Mouse (Mus musculus): Measurements from ENCODE around the gene Pdcd1lg2. TPM values are rescaled to one million over a fixed set of nuclear protein-coding genes. Genes with fewer than 3 reads are reported as not detected.

Gene Pdcd1lg2
- polyA plus RNA-seq, 1 experiment from 2014 or later: not detected

DNA sequence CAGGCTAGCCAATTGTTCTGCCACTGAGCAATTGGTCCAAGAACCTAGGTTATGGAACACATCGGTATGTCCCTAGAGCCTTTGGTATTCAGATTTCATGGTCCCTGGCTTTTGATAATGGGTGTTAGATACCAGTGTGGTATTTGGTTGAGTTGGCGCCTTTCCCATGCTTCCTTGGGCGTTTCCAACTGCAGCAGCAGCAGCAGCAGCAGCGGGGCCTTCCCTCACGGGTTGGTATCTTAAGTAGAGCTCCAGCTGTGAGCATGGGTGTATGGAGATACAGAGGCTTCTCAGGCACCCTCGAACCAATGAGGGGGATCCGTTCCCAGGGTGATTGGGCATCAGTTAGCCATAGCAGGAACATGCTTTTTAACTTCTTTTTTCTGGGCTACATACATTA, 97.5 kb downstream of the Pdcd1lg2 start:
- no peak overlapping the region for H3K4me3 ChIP-seq (ENCODE audit: low read depth, low read length)
- no peaks in the 10 kb centered on the region for H3K4me1 ChIP-seq (ENCODE audit: control insufficient read depth, insufficient read depth, low read length)
- WGBS: 87% methylated on average over 7 of the region's 7 CpGs
- DNase-seq (ENCODE audit: low spot score) (no peak), ATAC-seq (ENCODE audit: insufficient number of reproducible peaks, low FRiP score, low TSS enrichment, low read depth) (no peak)
- no peaks in the 10 kb centered on the region for H3K9me3 ChIP-seq (ENCODE audit: control insufficient read depth, low read length)
- no peaks in the 10 kb centered on the region for H3K27me3 ChIP-seq (ENCODE audit: control insufficient read depth, insufficient read depth, low read length)
- H3K36me3 ChIP-seq (ENCODE audit: control insufficient read depth, insufficient read depth, low read length): no peaks in the 10 kb centered on the region
- no peak overlapping the region for H3K4me2 ChIP-seq (ENCODE audit: low read depth, severe bottlenecking)
- no peak overlapping the region for H3K9ac ChIP-seq (ENCODE audit: low read length)
- H3K27ac ChIP-seq (replicated peaks; ENCODE audit: low read depth, low read length): no peak overlapping the region

DNA sequence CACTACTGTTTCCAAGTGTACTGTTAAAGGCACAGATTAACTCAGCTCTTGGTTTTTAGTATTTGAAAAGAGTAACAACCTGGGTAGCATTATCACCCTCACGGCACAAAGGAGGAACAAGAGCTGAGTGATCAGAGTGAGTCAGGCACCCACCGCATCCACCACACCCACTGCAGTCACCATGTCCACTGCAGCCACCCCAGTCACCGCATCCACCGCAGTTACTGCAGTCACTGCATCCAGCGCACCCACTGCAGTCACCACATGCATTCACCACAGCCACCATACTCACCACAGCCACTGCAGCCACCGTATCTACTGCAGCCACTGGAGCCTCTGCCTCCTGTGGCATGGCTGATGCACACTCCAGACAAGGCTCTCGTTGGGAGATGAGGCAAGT, 99.1 kb downstream of the Pdcd1lg2 start:
- no peak overlapping the region for H3K27ac ChIP-seq (replicated peaks; ENCODE audit: low read depth, low read length)
- 92% methylated on average over 7 of the region's 7 CpGs for WGBS
- no peaks in the 10 kb centered on the region for H3K27me3 ChIP-seq (ENCODE audit: control insufficient read depth, insufficient read depth, low read length)
- no peak overlapping the region for H3K4me3 ChIP-seq (ENCODE audit: low read depth, low read length)
- H3K4me2 ChIP-seq (ENCODE audit: low read depth, severe bottlenecking): no peak overlapping the region
- H3K4me1 ChIP-seq (ENCODE audit: control insufficient read depth, insufficient read depth, low read length): no peaks in the 10 kb centered on the region
- no peaks in the 10 kb centered on the region for H3K9me3 ChIP-seq (ENCODE audit: control insufficient read depth, low read length)
- no peaks in the 10 kb centered on the region for H3K36me3 ChIP-seq (ENCODE audit: control insufficient read depth, insufficient read depth, low read length)
- no peak for ATAC-seq (ENCODE audit: insufficient number of reproducible peaks, low FRiP score, low TSS enrichment, low read depth)
- no peak overlapping the region for H3K9ac ChIP-seq (ENCODE audit: low read length)
- DNase-seq (ENCODE audit: low spot score): no peak

DNA sequence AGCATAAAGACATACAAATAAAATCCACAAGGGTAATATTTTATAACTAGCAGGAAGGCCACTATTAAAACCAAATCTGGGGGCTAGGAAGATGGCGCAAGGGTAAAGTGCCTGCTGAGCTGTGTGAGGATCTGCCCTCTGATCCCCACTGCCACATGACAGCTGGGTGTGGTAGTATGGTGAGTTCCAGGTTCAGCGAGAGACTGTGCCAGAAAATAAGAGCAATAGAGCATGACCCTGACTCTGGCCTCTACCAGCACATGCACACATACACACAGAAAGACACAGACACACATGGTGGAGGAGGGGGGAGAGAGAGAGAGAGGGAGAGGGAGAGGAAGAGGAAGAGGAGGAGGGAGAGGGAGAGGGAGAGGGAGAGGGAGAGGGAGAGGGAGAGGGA, 101.1 kb downstream of the Pdcd1lg2 start:
- Histone ChIP-seq H3K4me1 (ENCODE audit: control insufficient read depth, insufficient read depth, low read length) (no peaks in the 10 kb centered on the region), H3K4me3 (ENCODE audit: low read depth, low read length) (no peak overlapping the region), H3K4me2 (ENCODE audit: low read depth, severe bottlenecking) (no peak overlapping the region), H3K36me3 (ENCODE audit: control insufficient read depth, insufficient read depth, low read length) (0 out of 2 replicates have a peak, but pooled peaks cover 3% of the 10 kb centered on the region), H3K27me3 (ENCODE audit: control insufficient read depth, insufficient read depth, low read length) (no peaks in the 10 kb centered on the region), H3K9me3 (ENCODE audit: control insufficient read depth, low read length) (no peaks in the 10 kb centered on the region), H3K9ac (ENCODE audit: low read length) (no peak overlapping the region), H3K27ac (replicated peaks; ENCODE audit: low read depth, low read length) (no peak overlapping the region)
- WGBS: 85% methylated on average over 2 of the region's 2 CpGs
- ATAC-seq (ENCODE audit: insufficient number of reproducible peaks, low FRiP score, low TSS enrichment, low read depth) (no peak), DNase-seq (ENCODE audit: low spot score) (no peak)

DNA sequence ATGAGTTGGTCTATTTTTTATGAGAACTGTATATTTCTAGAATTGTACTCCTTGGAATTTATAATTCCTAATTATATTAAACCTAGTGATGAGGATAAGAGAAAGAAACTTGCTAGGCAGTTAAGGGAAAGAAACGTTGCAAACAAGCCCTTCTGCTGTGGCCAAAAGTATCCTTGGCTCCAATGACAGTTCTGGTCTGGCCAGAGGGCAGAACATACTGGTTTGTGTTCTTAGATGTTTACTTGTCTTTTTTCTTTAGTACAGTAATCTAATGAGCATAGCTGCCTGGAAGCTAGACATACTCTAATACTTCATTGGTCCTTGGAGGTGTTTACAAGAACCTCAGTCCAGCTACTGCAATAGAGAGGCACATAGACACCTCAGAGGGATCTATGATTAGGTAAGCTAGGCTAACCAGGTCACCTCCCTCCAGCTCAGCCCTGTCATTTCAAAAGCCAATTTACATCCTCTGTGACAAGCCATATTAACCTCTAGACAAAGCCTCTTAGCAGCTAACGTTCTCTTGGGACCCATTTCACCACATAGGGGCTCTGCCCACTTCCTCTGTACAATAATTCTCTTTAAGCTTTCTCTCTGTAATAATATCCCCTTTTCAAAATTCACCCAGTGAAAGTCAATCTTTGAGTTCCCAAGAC, 102.5 kb downstream of the Pdcd1lg2 start:
- DNase-seq (ENCODE audit: low spot score) (no peak), ATAC-seq (ENCODE audit: insufficient number of reproducible peaks, low FRiP score, low TSS enrichment, low read depth) (no peak)
- 55% methylated on average over 2 of the region's 2 CpGs for WGBS
- H3K36me3 ChIP-seq (ENCODE audit: control insufficient read depth, insufficient read depth, low read length): 0 out of 2 replicates have a peak, but pooled peaks cover 3% of the 10 kb centered on the region
- H3K9me3 ChIP-seq (ENCODE audit: control insufficient read depth, low read length): no peaks in the 10 kb centered on the region
- H3K4me2 ChIP-seq (ENCODE audit: low read depth, severe bottlenecking): no peak overlapping the region
- H3K9ac ChIP-seq (ENCODE audit: low read length): no peak overlapping the region
- H3K27me3 ChIP-seq (ENCODE audit: control insufficient read depth, insufficient read depth, low read length): no peaks in the 10 kb centered on the region
- no peak overlapping the region for H3K27ac ChIP-seq (replicated peaks; ENCODE audit: low read depth, low read length)
- no peaks in the 10 kb centered on the region for H3K4me1 ChIP-seq (ENCODE audit: control insufficient read depth, insufficient read depth, low read length)
- H3K4me3 ChIP-seq (ENCODE audit: low read depth, low read length): no peak overlapping the region

DNA sequence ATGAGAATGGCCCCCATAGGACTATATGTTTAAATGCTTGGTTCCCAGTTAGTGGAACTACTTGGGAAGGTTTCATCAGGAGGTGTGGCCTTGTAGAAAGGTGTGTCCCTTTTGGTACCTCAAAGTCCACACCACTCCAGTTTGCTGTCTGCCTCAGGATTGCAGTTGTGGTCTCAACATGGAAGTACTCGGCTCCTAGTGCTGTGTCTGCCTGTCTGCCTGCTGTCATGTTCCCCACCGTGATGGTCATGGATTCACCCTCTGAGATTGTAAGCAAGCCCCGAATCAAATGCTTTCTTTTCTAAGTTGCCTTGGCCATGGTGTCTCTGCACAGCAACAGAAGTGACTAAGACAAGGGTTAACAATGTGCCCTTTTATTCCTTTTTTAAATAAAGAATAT, 103.4 kb downstream of the Pdcd1lg2 start:
- no peaks in the 10 kb centered on the region for H3K9me3 ChIP-seq (ENCODE audit: control insufficient read depth, low read length)
- no peaks in the 10 kb centered on the region for H3K4me1 ChIP-seq (ENCODE audit: control insufficient read depth, insufficient read depth, low read length)
- ATAC-seq (ENCODE audit: insufficient number of reproducible peaks, low FRiP score, low TSS enrichment, low read depth) (no peak), DNase-seq (ENCODE audit: low spot score) (no peak)
- no peak overlapping the region for H3K4me3 ChIP-seq (ENCODE audit: low read depth, low read length)
- H3K9ac ChIP-seq (ENCODE audit: low read length): no peak overlapping the region
- no peaks in the 10 kb centered on the region for H3K27me3 ChIP-seq (ENCODE audit: control insufficient read depth, insufficient read depth, low read length)
- H3K4me2 ChIP-seq (ENCODE audit: low read depth, severe bottlenecking): no peak overlapping the region
- 95% methylated on average over 3 of the region's 3 CpGs for WGBS
- 0 out of 2 replicates have a peak, but pooled peaks cover 3% of the 10 kb centered on the region for H3K36me3 ChIP-seq (ENCODE audit: control insufficient read depth, insufficient read depth, low read length)
- H3K27ac ChIP-seq (replicated peaks; ENCODE audit: low read depth, low read length): no peak overlapping the region

DNA sequence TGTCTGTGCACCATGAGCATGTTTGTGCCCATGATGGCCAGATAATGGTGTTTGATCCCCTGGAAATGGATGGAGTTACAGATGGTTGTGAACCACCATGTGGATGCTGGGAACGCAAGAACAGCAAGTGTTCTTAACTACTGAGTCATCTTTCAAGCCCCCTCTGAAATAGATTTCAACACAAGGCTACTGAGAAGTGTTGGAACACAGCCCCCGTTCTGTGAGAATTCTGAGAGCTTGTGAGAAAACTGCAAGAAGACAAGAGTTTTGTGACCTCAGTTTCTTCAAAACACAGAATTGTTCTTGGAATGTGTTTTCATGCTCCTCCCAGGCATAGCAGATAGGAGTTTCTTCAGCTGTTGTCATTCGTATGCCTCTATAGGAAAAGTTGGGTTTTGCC, 104.7 kb downstream of the Pdcd1lg2 start:
- DNase-seq (ENCODE audit: low spot score) (no peak), ATAC-seq (ENCODE audit: insufficient number of reproducible peaks, low FRiP score, low TSS enrichment, low read depth) (no peak)
- Histone ChIP-seq H3K9me3 (ENCODE audit: control insufficient read depth, low read length) (no peaks in the 10 kb centered on the region), H3K27me3 (ENCODE audit: control insufficient read depth, insufficient read depth, low read length) (no peaks in the 10 kb centered on the region), H3K4me1 (ENCODE audit: control insufficient read depth, insufficient read depth, low read length) (no peaks in the 10 kb centered on the region), H3K9ac (ENCODE audit: low read length) (no peak overlapping the region), H3K27ac (replicated peaks; ENCODE audit: low read depth, low read length) (no peak overlapping the region), H3K4me2 (ENCODE audit: low read depth, severe bottlenecking) (no peak overlapping the region), H3K4me3 (ENCODE audit: low read depth, low read length) (no peak overlapping the region), H3K36me3 (ENCODE audit: control insufficient read depth, insufficient read depth, low read length) (0 out of 2 replicates have a peak, but pooled peaks cover 3% of the 10 kb centered on the region)
- 96% methylated on average over 3 of the region's 3 CpGs for WGBS

DNA sequence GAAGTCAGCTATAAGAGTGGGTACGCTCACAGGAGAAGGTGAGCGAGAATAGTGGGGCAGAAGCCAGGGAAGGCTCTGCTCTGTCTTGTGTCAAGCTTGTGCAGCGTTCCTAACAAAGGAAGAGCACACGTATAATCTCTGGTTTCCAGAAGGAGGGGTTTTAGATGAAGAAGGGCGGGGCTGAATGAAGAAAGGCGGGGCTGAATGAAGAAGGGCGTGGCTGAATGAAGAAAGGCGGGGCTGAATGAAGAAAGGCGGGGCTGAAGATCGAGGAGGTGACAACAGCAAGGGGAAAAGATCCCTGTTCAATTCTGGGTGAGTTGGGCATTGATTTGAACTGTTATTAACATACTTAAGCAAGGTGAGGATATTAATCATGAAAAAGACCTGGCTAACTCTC, 105.3 kb downstream of the Pdcd1lg2 start:
- WGBS: 71% methylated on average over 10 of the region's 10 CpGs
- ATAC-seq (ENCODE audit: insufficient number of reproducible peaks, low FRiP score, low TSS enrichment, low read depth) (no peak), DNase-seq (ENCODE audit: low spot score) (no peak)
- Histone ChIP-seq H3K36me3 (ENCODE audit: control insufficient read depth, insufficient read depth, low read length) (0 out of 2 replicates have a peak, but pooled peaks cover 3% of the 10 kb centered on the region), H3K27me3 (ENCODE audit: control insufficient read depth, insufficient read depth, low read length) (no peaks in the 10 kb centered on the region), H3K27ac (replicated peaks; ENCODE audit: low read depth, low read length) (no peak overlapping the region), H3K4me3 (ENCODE audit: low read depth, low read length) (no peak overlapping the region), H3K4me1 (ENCODE audit: control insufficient read depth, insufficient read depth, low read length) (no peaks in the 10 kb centered on the region), H3K9ac (ENCODE audit: low read length) (no peak overlapping the region), H3K4me2 (ENCODE audit: low read depth, severe bottlenecking) (no peak overlapping the region), H3K9me3 (ENCODE audit: control insufficient read depth, low read length) (no peaks in the 10 kb centered on the region)

DNA sequence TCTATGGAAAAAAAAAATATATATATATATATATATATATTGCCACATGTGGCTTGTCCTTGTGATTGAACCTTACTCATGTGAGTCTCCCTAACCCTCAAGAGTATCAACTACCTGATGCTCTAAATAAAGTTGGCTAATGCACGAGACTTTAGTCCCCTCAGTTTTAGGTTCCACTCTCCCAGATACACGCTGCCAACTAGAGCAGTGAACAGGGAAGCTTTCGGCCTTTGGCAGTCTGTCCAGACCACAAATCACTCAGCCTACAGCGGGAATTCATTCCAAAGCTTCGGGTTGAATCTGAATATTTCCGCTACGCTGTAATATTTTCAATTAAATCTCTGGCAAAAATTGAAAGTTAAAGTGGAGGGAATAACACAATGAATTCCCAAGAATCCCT, 107.7 kb downstream of the Pdcd1lg2 start:
- Histone ChIP-seq H3K4me3 (ENCODE audit: low read depth, low read length) (no peak overlapping the region), H3K27me3 (ENCODE audit: control insufficient read depth, insufficient read depth, low read length) (no peaks in the 10 kb centered on the region), H3K9me3 (ENCODE audit: control insufficient read depth, low read length) (no peaks in the 10 kb centered on the region), H3K4me2 (ENCODE audit: low read depth, severe bottlenecking) (no peak overlapping the region), H3K4me1 (ENCODE audit: control insufficient read depth, insufficient read depth, low read length) (no peaks in the 10 kb centered on the region), H3K36me3 (ENCODE audit: control insufficient read depth, insufficient read depth, low read length) (0 out of 2 replicates have a peak, but pooled peaks cover 3% of the 10 kb centered on the region), H3K27ac (replicated peaks; ENCODE audit: low read depth, low read length) (no peak overlapping the region), H3K9ac (ENCODE audit: low read length) (no peak overlapping the region)
- ATAC-seq (ENCODE audit: insufficient number of reproducible peaks, low FRiP score, low TSS enrichment, low read depth) (no peak), DNase-seq (ENCODE audit: low spot score) (no peak)
- 86% methylated on average over 7 of the region's 7 CpGs for WGBS

DNA sequence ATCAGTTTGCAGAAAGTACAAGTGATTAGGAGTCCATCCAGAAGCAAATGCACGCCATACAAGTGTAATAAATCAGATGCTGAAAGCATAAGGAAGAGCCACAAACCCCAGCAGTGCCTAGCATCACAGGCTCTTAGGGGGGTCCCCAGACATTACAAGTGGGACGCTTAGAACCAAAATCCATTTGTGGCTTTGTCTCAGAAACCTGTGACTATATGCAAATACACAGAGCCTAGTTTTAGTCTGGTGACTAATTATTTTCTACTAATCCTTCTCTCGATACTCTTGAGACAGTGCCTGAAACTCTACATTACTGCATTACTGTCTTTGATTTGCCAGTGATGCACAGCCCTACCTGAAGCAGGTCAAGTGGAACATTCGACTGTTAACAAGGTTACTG, 108.2 kb downstream of the Pdcd1lg2 start:
- H3K9ac ChIP-seq (ENCODE audit: low read length): no peak overlapping the region
- no peaks in the 10 kb centered on the region for H3K27me3 ChIP-seq (ENCODE audit: control insufficient read depth, insufficient read depth, low read length)
- no peaks in the 10 kb centered on the region for H3K4me1 ChIP-seq (ENCODE audit: control insufficient read depth, insufficient read depth, low read length)
- H3K9me3 ChIP-seq (ENCODE audit: control insufficient read depth, low read length): no peaks in the 10 kb centered on the region
- no peak overlapping the region for H3K4me3 ChIP-seq (ENCODE audit: low read depth, low read length)
- 0 out of 2 replicates have a peak, but pooled peaks cover 3% of the 10 kb centered on the region for H3K36me3 ChIP-seq (ENCODE audit: control insufficient read depth, insufficient read depth, low read length)
- H3K27ac ChIP-seq (replicated peaks; ENCODE audit: low read depth, low read length): no peak overlapping the region
- DNase-seq (ENCODE audit: low spot score) (no peak), ATAC-seq (ENCODE audit: insufficient number of reproducible peaks, low FRiP score, low TSS enrichment, low read depth) (no peak)
- WGBS: 77% methylated on average over 4 of the region's 4 CpGs
- H3K4me2 ChIP-seq (ENCODE audit: low read depth, severe bottlenecking): no peak overlapping the region
